Mouse (Mus musculus): Measurements from ENCODE around the gene Tmem165. TPM values are rescaled to one million over a fixed set of nuclear protein-coding genes. Genes with fewer than 3 reads are reported as not detected.

Gene Tmem165
- polyA plus RNA-seq, 1 experiment from 2014 or later: 35.6 TPM

- Histone ChIP-seq H3K4me2 (ENCODE audit: low read length) (no peak overlapping the region), H3K9me3 (replicated peaks; ENCODE audit: control insufficient read depth, low read length, poor library complexity, severe bottlenecking) (no peaks in the 10 kb centered on the region), H3K27ac (ENCODE audit: low read length) (no peak overlapping the region), H3K36me3 (ENCODE audit: control insufficient read depth, insufficient read depth, low read length) (no peaks in the 10 kb centered on the region), H3K4me3 (ENCODE audit: low read depth, low read length) (no peak overlapping the region), H3K4me1 (ENCODE audit: control insufficient read depth, insufficient read depth, low read length) (no peaks in the 10 kb centered on the region), H3K27me3 (ENCODE audit: control insufficient read depth, insufficient read depth, low read depth, low read length) (no peaks in the 10 kb centered on the region), H3K9ac (ENCODE audit: low read depth, low read length) (no peak overlapping the region)
- no peak for ATAC-seq
- 89% methylated on average over 7 of the region's 7 CpGs for WGBS
Measured at GRCm38 (mm10) chr5:76177664-76178063, 6.0 kb upstream of the Tmem165 start.

GRCm38 (mm10) chr5:76179171-76179570 lies 4.5 kb upstream of the Tmem165 start:
- no peak for ATAC-seq
- no peak overlapping the region for H3K9ac ChIP-seq (ENCODE audit: low read depth, low read length)
- H3K36me3 ChIP-seq (ENCODE audit: control insufficient read depth, insufficient read depth, low read length): no peaks in the 10 kb centered on the region
- H3K27ac ChIP-seq (ENCODE audit: low read length): no peak overlapping the region
- no peaks in the 10 kb centered on the region for H3K27me3 ChIP-seq (ENCODE audit: control insufficient read depth, insufficient read depth, low read depth, low read length)
- H3K9me3 ChIP-seq (replicated peaks; ENCODE audit: control insufficient read depth, low read length, poor library complexity, severe bottlenecking): no peaks in the 10 kb centered on the region
- WGBS: 97% methylated on average over 5 of the region's 5 CpGs
- peaks cover 5% of the 10 kb centered on the region; the same call in 1 of the 2 replicates for H3K4me1 ChIP-seq (ENCODE audit: control insufficient read depth, insufficient read depth, low read length)
- no peak overlapping the region for H3K4me2 ChIP-seq (ENCODE audit: low read length)
- H3K4me3 ChIP-seq (ENCODE audit: low read depth, low read length): no peak overlapping the region

GRCm38 (mm10) chr5:76179791-76180190 lies 3.9 kb upstream of the Tmem165 start:
- Histone ChIP-seq H3K4me2 (ENCODE audit: low read length) (no peak overlapping the region), H3K9ac (ENCODE audit: low read depth, low read length) (no peak overlapping the region), H3K4me1 (ENCODE audit: control insufficient read depth, insufficient read depth, low read length) (peaks cover 5% of the 10 kb centered on the region; the same call in 1 of the 2 replicates), H3K9me3 (replicated peaks; ENCODE audit: control insufficient read depth, low read length, poor library complexity, severe bottlenecking) (no peaks in the 10 kb centered on the region), H3K36me3 (ENCODE audit: control insufficient read depth, insufficient read depth, low read length) (no peaks in the 10 kb centered on the region), H3K4me3 (ENCODE audit: low read depth, low read length) (no peak overlapping the region), H3K27me3 (ENCODE audit: control insufficient read depth, insufficient read depth, low read depth, low read length) (no peaks in the 10 kb centered on the region), H3K27ac (ENCODE audit: low read length) (no peak overlapping the region)
- WGBS: 91% methylated on average over 5 of the region's 5 CpGs
- ATAC-seq: no peak

- WGBS: 65% methylated on average over 3 of the region's 3 CpGs
- no peak overlapping the region for H3K9ac ChIP-seq (ENCODE audit: low read depth, low read length)
- H3K4me2 ChIP-seq (ENCODE audit: low read length): no peak overlapping the region
- no peaks in the 10 kb centered on the region for H3K36me3 ChIP-seq (ENCODE audit: control insufficient read depth, insufficient read depth, low read length)
- H3K4me1 ChIP-seq (ENCODE audit: control insufficient read depth, insufficient read depth, low read length): peaks cover 15% of the 10 kb centered on the region
- no peaks in the 10 kb centered on the region for H3K27me3 ChIP-seq (ENCODE audit: control insufficient read depth, insufficient read depth, low read depth, low read length)
- ATAC-seq: no peak
- no peaks in the 10 kb centered on the region for H3K9me3 ChIP-seq (replicated peaks; ENCODE audit: control insufficient read depth, low read length, poor library complexity, severe bottlenecking)
- no peak overlapping the region for H3K4me3 ChIP-seq (ENCODE audit: low read depth, low read length)
- no peak overlapping the region for H3K27ac ChIP-seq (ENCODE audit: low read length)
Measured at GRCm38 (mm10) chr5:76182326-76182725, 1.4 kb upstream of the Tmem165 start.

- H3K36me3 ChIP-seq (ENCODE audit: control insufficient read depth, insufficient read depth, low read length): no peaks in the 10 kb centered on the region
- H3K9me3 ChIP-seq (replicated peaks; ENCODE audit: control insufficient read depth, low read length, poor library complexity, severe bottlenecking): no peaks in the 10 kb centered on the region
- peak overlapping the region; percentile 64 for H3K4me3 ChIP-seq (ENCODE audit: low read depth, low read length)
- peak overlapping the region; percentile 75 for H3K9ac ChIP-seq (ENCODE audit: low read depth, low read length)
- H3K27me3 ChIP-seq (ENCODE audit: control insufficient read depth, insufficient read depth, low read depth, low read length): no peaks in the 10 kb centered on the region
- peaks cover 17% of the 10 kb centered on the region for H3K4me1 ChIP-seq (ENCODE audit: control insufficient read depth, insufficient read depth, low read length)
- peak overlapping the region; percentile 62 for H3K27ac ChIP-seq (ENCODE audit: low read length)
- ATAC-seq: no peak
- WGBS: 41% methylated on average over 17 of the region's 17 CpGs
- H3K4me2 ChIP-seq (ENCODE audit: low read length): peak overlapping the region; percentile 83
Measured at GRCm38 (mm10) chr5:76183043-76183749, 484 bp upstream of the Tmem165 start.

GRCm38 (mm10) chr5:76184286-76185080 lies 803 bp downstream of the Tmem165 start:
- Histone ChIP-seq H3K4me2 (ENCODE audit: low read length) (peak overlapping the region; percentile 83), H3K4me3 (ENCODE audit: low read depth, low read length) (peak overlapping the region; percentile 64), H3K9me3 (replicated peaks; ENCODE audit: control insufficient read depth, low read length, poor library complexity, severe bottlenecking) (no peaks in the 10 kb centered on the region), H3K9ac (ENCODE audit: low read depth, low read length) (peak overlapping the region; percentile 77), H3K27me3 (ENCODE audit: control insufficient read depth, insufficient read depth, low read depth, low read length) (no peaks in the 10 kb centered on the region), H3K36me3 (ENCODE audit: control insufficient read depth, insufficient read depth, low read length) (no peaks in the 10 kb centered on the region), H3K4me1 (ENCODE audit: control insufficient read depth, insufficient read depth, low read length) (peaks cover 17% of the 10 kb centered on the region), H3K27ac (ENCODE audit: low read length) (peak overlapping the region; percentile 84)
- WGBS: 5% methylated on average over 35 of the region's 38 CpGs
- peak; percentile 86 for ATAC-seq

GRCm38 (mm10) chr5:76187885-76188284 lies 4.2 kb downstream of the Tmem165 start:
- Histone ChIP-seq H3K27ac (ENCODE audit: low read length) (no peak overlapping the region), H3K27me3 (ENCODE audit: control insufficient read depth, insufficient read depth, low read depth, low read length) (no peaks in the 10 kb centered on the region), H3K9me3 (replicated peaks; ENCODE audit: control insufficient read depth, low read length, poor library complexity, severe bottlenecking) (no peaks in the 10 kb centered on the region), H3K9ac (ENCODE audit: low read depth, low read length) (no peak overlapping the region), H3K4me2 (ENCODE audit: low read length) (no peak overlapping the region), H3K4me3 (ENCODE audit: low read depth, low read length) (no peak overlapping the region), H3K36me3 (ENCODE audit: control insufficient read depth, insufficient read depth, low read length) (no peaks in the 10 kb centered on the region), H3K4me1 (ENCODE audit: control insufficient read depth, insufficient read depth, low read length) (peaks cover 16% of the 10 kb centered on the region)
- ATAC-seq: no peak
- WGBS: 89% methylated on average over 5 of the region's 5 CpGs

GRCm38 (mm10) chr5:76190609-76191008 lies 6.9 kb downstream of the Tmem165 start:
- Histone ChIP-seq H3K4me1 (ENCODE audit: control insufficient read depth, insufficient read depth, low read length) (peaks cover 10% of the 10 kb centered on the region), H3K27me3 (ENCODE audit: control insufficient read depth, insufficient read depth, low read depth, low read length) (no peaks in the 10 kb centered on the region), H3K9me3 (replicated peaks; ENCODE audit: control insufficient read depth, low read length, poor library complexity, severe bottlenecking) (no peaks in the 10 kb centered on the region), H3K9ac (ENCODE audit: low read depth, low read length) (no peak overlapping the region), H3K4me3 (ENCODE audit: low read depth, low read length) (no peak overlapping the region), H3K36me3 (ENCODE audit: control insufficient read depth, insufficient read depth, low read length) (no peaks in the 10 kb centered on the region), H3K4me2 (ENCODE audit: low read length) (no peak overlapping the region), H3K27ac (ENCODE audit: low read length) (no peak overlapping the region)
- ATAC-seq: no peak
- WGBS: 92% methylated on average over 4 of the region's 4 CpGs

- no peak overlapping the region for H3K4me2 ChIP-seq (ENCODE audit: low read length)
- no peaks in the 10 kb centered on the region for H3K36me3 ChIP-seq (ENCODE audit: control insufficient read depth, insufficient read depth, low read length)
- peaks cover 5% of the 10 kb centered on the region for H3K4me1 ChIP-seq (ENCODE audit: control insufficient read depth, insufficient read depth, low read length)
- H3K9me3 ChIP-seq (replicated peaks; ENCODE audit: control insufficient read depth, low read length, poor library complexity, severe bottlenecking): no peaks in the 10 kb centered on the region
- no peak overlapping the region for H3K27ac ChIP-seq (ENCODE audit: low read length)
- no peak for ATAC-seq
- H3K27me3 ChIP-seq (ENCODE audit: control insufficient read depth, insufficient read depth, low read depth, low read length): no peaks in the 10 kb centered on the region
- no peak overlapping the region for H3K4me3 ChIP-seq (ENCODE audit: low read depth, low read length)
- H3K9ac ChIP-seq (ENCODE audit: low read depth, low read length): no peak overlapping the region
Measured at GRCm38 (mm10) chr5:76193075-76193474, 9.4 kb downstream of the Tmem165 start.
